Mouse (Mus musculus) megakaryocyte, embryonic 14.5 days (primary cell): ENCODE data around the gene Ncbp1.

ENCODE experiments used
- FLI1 ChIP-seq: IDR thresholded peaks from 2 replicates; pipeline ENCODE4 v1.6.1; 2012; ENCODE audit warnings: low read length, inconsistent platforms, mixed read lengths
- GATA1 ChIP-seq: IDR thresholded peaks from 3 replicates; pipeline ENCODE4 v1.6.1; 2012; ENCODE audit warnings: mixed read lengths, low read length, inconsistent platforms, borderline replicate concordance

- no peak for TF ChIP-seq GATA1
- no peak for TF ChIP-seq FLI1
These were observed 9.0 kb upstream of the Ncbp1 start for GRCm38 (mm10) chr4:46129311-46130004.
